Mouse (Mus musculus): ENCODE measurements around the gene Timm8a2. TPM values are rescaled to one million over a fixed set of nuclear protein-coding genes. Genes with fewer than 3 reads are reported as not detected.

Gene Timm8a2
- polyA plus RNA-seq, 1 experiment = 0.22 TPM

DNA sequence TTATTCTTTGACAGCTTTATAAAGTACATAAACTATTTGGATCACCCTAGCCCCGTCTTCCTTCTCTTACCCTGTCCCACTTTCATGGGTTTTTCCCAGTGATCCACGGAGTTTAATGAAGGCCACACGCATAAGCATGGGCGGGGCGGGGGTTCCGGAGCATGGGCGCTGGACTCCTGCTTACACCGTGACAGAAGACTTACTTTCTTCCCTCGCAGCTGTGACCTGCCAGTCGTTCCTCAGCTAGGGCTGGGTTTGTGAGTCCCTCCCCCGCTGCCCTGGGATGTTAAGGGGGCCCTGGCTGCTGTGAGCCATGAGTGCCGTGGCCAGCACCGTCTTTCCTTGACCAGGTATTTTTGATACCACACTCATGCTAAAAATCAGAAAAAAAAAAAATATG is 21.7 kb upstream of the Timm8a2 start:
- no peak for DNase-seq (ENCODE audit: low read depth)
- TF ChIP-seq POLR2A (IDR thresholded peaks at IDR 0.05; ENCODE audit: borderline replicate concordance, extremely low read depth, insufficient read depth, insufficient read length, poor library complexity, severe bottlenecking) = no peak

DNA sequence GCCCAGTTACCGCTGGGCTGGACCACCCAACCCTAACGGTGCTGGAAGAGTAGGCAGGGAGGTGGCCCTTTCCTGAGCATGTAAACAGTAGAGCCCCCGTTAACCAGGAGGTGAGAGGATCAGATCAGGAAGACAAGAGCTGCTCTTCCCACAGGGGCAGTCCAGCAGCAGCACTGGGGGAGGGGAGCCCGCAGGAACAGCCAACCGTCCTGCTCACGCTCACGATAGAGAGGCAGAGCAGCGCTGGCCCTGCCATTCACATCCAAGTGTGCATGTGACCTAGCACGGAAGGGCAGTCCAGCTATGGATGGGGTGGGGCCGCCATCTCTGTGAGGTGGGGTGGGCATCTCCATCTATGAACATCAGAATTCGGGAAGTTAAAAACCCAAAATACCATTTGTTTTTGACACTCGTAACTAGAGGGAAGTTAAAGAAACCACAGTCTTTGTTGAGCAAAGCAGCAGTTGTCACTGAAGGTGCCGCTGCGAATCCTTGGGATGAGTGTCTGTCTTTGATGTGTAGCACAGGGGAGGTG is 21.0 kb upstream of the Timm8a2 start:
- TF ChIP-seq POLR2A (IDR thresholded peaks at IDR 0.05; ENCODE audit: borderline replicate concordance, extremely low read depth, insufficient read depth, insufficient read length, poor library complexity, severe bottlenecking) (no peak), CTCF (IDR thresholded peaks at IDR 0.05; ENCODE audit: borderline replicate concordance, extremely low read depth, insufficient read depth, insufficient read length) (no peak)
- no peak for DNase-seq (ENCODE audit: low read depth)

DNA sequence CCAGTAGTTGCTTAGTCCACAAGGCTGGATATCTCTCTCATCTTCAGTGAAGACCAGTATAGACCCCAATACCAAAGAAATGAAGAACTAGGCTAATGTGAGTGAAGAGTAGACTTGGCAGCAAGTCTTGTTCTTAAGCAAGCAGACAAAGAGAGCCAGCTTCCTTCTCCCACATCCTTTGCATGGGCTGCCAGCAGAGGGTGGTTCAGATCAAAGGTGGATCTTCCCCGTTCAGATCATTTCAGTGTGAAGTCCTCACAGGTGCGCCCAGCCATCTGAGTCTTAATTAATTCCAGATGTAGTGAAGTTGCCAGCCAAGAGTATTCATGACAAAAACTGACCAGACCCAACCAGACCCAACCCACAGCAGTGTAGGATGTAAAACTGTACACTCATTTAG is 16.5 kb upstream of the Timm8a2 start:
- no peak for DNase-seq (ENCODE audit: low read depth)
- TF ChIP-seq POLR2A (IDR thresholded peaks at IDR 0.05; ENCODE audit: borderline replicate concordance, extremely low read depth, insufficient read depth, insufficient read length, poor library complexity, severe bottlenecking) (no peak), CTCF (IDR thresholded peaks at IDR 0.05; ENCODE audit: borderline replicate concordance, extremely low read depth, insufficient read depth, insufficient read length) (no peak)

DNA sequence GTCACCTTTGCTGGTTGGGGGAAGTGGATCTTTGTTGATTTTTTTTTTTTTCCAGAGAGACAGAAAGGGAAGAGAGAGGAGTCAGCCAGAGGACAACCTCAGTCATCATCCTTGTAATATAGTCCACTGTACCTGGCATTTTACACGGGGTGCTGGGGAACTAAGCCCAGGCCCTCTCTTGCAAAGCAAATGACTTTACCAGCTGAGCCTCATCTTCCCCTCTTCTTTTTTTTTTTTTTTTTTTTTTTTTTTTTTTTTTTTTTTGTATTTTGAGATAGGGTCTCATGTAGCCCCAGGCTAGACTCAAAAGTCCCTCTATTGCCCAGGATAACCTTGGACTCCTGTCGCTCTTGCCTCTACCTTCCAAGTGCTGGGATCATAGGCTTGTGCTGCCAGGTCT is 15.1 kb upstream of the Timm8a2 start:
- DNase-seq (ENCODE audit: low read depth) = no peak
- no peak for TF ChIP-seq CTCF (IDR thresholded peaks at IDR 0.05; ENCODE audit: borderline replicate concordance, extremely low read depth, insufficient read depth, insufficient read length)
- no peak for TF ChIP-seq POLR2A (IDR thresholded peaks at IDR 0.05; ENCODE audit: borderline replicate concordance, extremely low read depth, insufficient read depth, insufficient read length, poor library complexity, severe bottlenecking)

DNA sequence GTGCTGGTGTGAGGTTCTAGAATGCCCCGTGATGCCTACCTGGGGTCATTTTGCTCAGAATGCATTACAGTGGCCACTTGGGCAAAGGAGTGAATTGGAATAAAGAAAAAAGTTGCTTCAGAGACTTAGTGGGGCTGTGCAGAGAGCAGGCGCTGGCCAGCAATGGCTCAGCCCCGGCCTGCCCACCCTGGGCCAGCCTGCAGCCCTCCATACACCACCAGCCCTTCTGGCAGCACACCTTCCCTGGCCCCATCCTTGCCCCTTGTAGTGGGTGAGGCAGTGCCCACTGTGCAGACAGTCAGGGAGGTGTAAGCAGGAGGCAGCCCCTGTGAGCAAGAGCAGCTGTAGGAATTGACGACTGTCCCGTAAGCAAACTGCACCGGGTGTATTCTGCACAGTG is 13.9 kb upstream of the Timm8a2 start:
- DNase-seq (ENCODE audit: low read depth) = no peak
- TF ChIP-seq CTCF (IDR thresholded peaks at IDR 0.05; ENCODE audit: borderline replicate concordance, extremely low read depth, insufficient read depth, insufficient read length) (no peak), POLR2A (IDR thresholded peaks at IDR 0.05; ENCODE audit: borderline replicate concordance, extremely low read depth, insufficient read depth, insufficient read length, poor library complexity, severe bottlenecking) (no peak)

DNA sequence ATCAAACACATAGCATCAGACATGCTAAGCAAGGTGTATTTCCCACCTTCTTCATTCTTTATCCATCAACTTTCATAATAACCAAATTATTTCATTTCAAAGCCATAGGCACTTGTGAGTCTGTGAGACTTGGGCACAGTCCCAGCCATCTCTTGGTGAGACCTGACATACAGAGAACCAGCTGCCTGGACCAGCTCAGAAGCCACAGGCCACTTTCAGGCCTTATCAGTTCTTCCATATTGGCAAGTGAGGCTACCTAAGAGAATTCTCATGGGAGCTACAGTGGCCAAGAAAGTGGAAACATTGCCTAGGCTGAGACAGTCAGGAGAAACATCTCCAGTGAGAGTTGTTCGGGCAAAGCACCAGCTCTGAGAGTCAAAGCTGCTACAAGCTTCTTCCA is 11.4 kb upstream of the Timm8a2 start:
- no peak for DNase-seq (ENCODE audit: low read depth)
- TF ChIP-seq CTCF (IDR thresholded peaks at IDR 0.05; ENCODE audit: borderline replicate concordance, extremely low read depth, insufficient read depth, insufficient read length) (no peak), POLR2A (IDR thresholded peaks at IDR 0.05; ENCODE audit: borderline replicate concordance, extremely low read depth, insufficient read depth, insufficient read length, poor library complexity, severe bottlenecking) (no peak)

DNA sequence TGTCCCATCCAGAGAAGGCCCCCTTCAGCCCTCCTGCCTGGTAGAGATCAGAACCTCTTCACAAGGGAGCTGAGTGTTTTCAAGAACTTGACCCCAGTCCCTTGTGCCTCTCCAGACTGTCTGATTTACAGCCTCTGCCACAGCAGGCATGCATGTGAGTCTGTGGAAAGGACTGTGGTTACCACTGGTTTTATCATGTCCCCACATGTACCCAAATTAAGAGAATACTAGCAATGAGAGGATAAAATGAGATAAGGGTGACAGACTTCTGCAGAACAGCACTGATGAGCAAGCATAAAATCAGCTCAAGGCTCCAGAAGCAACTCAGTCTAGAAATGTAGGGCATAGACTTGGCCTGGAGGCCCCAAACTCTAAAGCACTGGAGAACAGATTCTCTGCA is 10.5 kb upstream of the Timm8a2 start:
- TF ChIP-seq CTCF (IDR thresholded peaks at IDR 0.05; ENCODE audit: borderline replicate concordance, extremely low read depth, insufficient read depth, insufficient read length) (no peak), POLR2A (IDR thresholded peaks at IDR 0.05; ENCODE audit: borderline replicate concordance, extremely low read depth, insufficient read depth, insufficient read length, poor library complexity, severe bottlenecking) (no peak)
- DNase-seq (ENCODE audit: low read depth) = no peak

DNA sequence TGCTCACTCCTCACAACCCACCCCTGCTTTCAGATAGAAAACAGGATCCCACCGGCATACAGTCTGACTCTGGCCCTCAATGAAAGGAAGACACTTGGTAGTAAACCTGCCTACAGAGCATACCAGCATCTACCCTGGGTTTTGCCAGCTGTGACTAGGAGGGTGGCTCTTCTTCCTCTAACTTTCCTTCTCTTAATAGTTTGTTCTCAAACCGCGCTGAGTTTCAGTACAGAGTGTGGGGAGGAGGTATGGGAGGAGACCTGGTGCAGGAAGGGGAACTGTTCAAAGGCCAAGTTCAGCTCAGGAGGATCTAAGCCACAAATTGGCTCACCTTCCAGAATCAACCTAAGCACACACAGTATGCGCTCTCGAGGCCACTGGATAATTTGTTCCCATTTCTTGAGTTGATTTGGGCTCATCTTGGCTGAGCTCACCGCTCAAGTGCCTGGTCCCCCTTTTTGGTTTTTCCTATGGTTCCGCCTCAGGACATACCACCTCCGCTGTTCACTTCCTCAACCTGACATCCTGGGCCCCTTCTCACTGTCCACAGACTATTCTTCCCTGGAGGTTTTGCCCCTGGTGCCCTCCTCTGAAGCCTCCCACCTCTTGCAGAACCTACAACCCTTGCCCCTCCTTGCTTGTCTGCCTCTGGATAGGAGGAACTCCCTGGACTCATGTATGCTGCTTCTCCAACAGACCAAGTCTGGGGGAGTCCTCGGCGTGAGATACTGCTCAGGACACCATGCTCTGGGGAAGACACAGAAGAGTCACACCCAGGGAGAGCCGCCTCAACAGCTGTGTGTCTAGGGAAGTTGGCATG is 5.3 kb upstream of the Timm8a2 start:
- TF ChIP-seq POLR2A (IDR thresholded peaks at IDR 0.05; ENCODE audit: borderline replicate concordance, extremely low read depth, insufficient read depth, insufficient read length, poor library complexity, severe bottlenecking) (no peak), CTCF (IDR thresholded peaks at IDR 0.05; ENCODE audit: borderline replicate concordance, extremely low read depth, insufficient read depth, insufficient read length) (no peak)
- DNase-seq (ENCODE audit: low read depth) = no peak

DNA sequence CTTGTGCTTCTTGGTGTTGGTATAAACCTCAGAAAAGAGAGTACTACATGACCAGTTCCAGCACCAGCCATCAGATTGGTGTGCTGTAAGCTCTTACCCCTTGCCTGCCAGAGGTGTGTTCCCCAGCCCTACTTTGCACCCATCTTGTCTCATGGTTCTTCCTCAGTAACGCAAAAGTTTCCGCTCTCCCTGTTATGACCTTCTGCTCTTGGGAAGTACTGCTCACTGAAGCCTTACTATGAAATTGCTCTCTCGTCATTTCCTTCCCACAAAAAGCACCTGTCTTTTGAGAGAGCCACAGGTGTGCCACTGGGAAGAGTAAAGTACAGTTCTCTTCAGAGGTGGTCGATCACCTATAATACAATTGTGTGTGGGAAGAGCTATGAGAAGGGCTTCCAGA is 4.6 kb upstream of the Timm8a2 start:
- no peak for DNase-seq (ENCODE audit: low read depth)

DNA sequence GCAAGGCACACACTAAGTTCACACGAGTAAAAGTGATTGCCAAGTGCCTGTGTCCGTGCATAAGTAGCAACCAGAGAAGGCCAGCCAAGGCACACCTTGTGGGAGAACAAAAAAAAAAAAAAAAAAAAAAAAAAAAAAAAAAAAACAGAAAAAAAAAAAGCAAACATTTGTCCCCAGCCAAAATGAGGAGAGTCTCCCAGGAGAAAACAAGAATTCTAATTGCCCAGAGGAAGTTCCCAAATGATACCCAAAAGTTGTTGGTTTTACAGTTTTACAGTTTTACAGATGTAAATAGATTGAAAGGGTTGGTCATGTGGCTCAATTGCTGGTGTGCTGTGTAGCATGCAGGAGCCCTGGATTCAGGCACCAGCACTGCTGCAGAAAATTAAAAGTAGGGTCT is 2.4 kb upstream of the Timm8a2 start:
- DNase-seq (ENCODE audit: low read depth) = no peak
- no peak for TF ChIP-seq CTCF (IDR thresholded peaks at IDR 0.05; ENCODE audit: borderline replicate concordance, extremely low read depth, insufficient read depth, insufficient read length)
- TF ChIP-seq POLR2A (IDR thresholded peaks at IDR 0.05; ENCODE audit: borderline replicate concordance, extremely low read depth, insufficient read depth, insufficient read length, poor library complexity, severe bottlenecking) = no peak

More for the DNA sequence above, 4.6 kb upstream of the Timm8a2 start:
- TF ChIP-seq POLR2A (IDR thresholded peaks at IDR 0.05; ENCODE audit: borderline replicate concordance, extremely low read depth, insufficient read depth, insufficient read length, poor library complexity, severe bottlenecking) (no peak), CTCF (IDR thresholded peaks at IDR 0.05; ENCODE audit: borderline replicate concordance, extremely low read depth, insufficient read depth, insufficient read length) (no peak)

DNA sequence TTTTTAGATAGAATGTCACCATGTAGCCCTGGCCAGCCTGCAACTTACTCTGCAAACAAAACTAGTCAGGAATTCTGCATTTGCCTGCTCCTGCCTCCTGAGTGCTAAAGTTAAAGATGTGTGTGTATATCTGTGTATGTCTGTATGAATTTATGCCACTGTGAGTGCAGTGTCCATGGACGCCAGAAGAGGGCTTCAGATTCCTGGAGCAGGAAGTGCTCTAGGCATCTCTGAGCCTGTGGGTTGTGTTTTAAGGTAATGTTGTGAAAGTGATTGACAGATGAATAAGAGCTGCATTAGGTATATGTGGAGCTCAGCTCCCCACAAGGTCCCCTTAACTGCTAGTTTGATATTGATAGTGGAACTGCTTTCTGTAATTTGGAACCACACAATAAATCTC is 707 bp downstream of the Timm8a2 start:
- TF ChIP-seq CTCF (IDR thresholded peaks at IDR 0.05; ENCODE audit: borderline replicate concordance, extremely low read depth, insufficient read depth, insufficient read length) = no peak
- TF ChIP-seq POLR2A (IDR thresholded peaks at IDR 0.05; ENCODE audit: borderline replicate concordance, extremely low read depth, insufficient read depth, insufficient read length, poor library complexity, severe bottlenecking) = no peak
- DNase-seq (ENCODE audit: low read depth) = no peak

DNA sequence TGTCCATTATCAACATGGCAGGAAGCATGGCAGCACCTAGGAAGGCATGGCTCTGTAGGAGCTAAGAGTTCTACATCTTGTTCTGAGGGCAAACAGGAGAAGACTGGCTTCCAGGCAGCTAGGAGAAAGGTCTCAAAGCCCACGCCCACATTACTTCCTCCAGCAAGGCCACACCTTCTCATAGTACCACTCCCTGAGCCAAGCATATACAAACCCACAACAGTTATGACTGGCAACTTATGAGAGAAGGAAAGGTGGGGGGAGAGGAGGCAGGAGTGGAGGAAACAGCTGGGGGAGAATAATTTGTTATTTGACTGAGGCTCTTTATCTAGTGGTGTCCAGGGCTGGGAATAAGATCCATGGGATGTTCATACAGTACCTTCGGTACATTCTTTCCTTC is 1.4 kb downstream of the Timm8a2 start:
- no peak for DNase-seq (ENCODE audit: low read depth)
- no peak for TF ChIP-seq CTCF (IDR thresholded peaks at IDR 0.05; ENCODE audit: borderline replicate concordance, extremely low read depth, insufficient read depth, insufficient read length)
- TF ChIP-seq POLR2A (IDR thresholded peaks at IDR 0.05; ENCODE audit: borderline replicate concordance, extremely low read depth, insufficient read depth, insufficient read length, poor library complexity, severe bottlenecking) = no peak

Data from brain, embryonic 14.5 days (tissue).